Mouse (Mus musculus) v-Abl transformed pro-B cells (cell line): ENCODE measurements at regions not wholly inside any gene's neighbourhood (a gene's known extent, or its start where the extent isn't known, plus 50 kb on each side); places are given as distances from the start of the nearest gene placed in this dataset.

Source experiments
- in situ Hi-C, 2 experiments: fragments of 400-800 bp; cut with MboI; formaldehyde crosslinking; loops; one replicate each; pipeline ENCODE4 v1.15.1; 2025; ENCODE audit not compliant: unreplicated experiment in 2 of 2

DNA sequence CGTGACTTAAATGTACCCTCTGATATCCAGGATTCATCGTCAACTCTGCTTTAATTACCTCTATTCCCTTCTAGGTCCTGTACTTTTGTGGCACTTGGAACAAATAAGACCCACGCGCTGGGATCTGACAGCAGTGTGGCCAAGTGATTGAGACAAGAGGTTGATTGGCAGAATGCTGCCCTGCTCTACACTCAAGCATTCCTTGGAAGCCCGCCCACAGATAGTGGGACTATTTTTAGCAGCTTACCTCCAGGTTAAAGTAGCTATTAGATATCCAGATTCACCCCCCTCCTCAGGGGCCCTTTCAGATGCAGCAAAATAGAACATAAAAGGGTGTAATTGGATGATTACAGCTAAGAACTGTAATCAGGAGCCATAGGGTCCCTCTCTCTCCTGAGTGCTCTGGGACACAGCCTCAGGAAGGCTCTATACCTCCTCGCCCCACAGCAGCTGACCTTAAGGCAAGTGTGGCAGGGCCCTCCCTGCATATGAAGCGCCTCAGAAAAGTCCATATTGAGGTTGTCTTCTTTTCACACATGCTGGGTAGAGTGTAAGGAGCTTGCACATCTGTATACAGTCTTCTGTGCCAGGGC, 479.1 kb upstream of the Marcks start:
- in situ Hi-C loops: no loop called here

DNA sequence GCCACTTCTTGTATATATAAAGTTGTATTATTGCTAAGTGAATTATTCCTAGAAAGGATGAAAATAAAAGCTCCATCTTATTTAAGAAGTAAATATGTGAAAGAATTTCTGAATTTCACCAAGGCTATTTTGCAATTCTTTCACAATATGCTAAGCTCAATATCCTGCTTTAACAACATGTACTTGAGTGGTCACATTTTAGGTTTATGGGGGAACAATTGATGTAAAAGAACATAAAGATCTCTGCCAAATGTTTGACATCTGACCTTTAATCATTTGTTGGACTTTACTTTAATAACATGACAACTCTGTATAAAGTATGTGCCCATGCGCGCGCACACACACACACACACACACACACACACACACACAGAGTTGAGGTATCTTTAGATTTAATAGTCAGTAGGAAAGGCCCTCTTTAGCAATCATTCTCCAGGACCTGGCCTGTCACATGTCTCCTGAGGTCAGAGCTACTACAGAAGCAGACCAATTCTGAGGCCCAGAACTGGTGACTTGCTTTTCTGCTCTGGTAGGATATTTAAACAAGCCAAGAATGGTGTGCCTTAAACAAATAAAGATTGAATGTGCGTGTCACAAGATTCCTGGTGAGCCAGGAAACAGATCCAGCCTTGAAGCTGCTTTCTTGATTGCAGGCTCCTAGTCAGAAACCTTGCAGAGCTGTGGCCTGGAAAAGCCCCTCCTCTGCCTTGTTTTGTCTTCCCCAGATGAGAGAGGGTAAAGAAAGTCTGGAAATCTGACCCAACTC, 477.4 kb upstream of the Marcks start:
- in situ Hi-C loops: no loop called here

DNA sequence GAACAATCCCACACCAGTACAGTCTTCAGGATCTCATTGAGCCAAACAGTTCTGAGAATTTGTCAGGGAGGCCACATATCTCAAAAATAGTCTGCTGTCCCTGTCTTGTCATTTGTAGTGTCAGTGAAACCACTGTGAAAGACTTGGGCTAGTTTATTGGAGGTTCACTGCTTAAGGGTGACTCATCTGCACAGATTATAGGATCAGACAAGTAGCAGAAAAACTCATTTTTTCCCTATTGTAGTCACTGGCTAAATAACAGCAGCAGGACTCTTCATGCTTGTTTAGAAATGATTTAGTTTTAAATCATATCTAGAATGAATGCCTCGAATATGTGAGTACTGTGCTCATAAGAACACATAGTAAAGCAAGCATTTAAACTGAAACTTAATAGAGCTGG, 475.2 kb upstream of the Marcks start:
- in situ Hi-C loops: no loop called here

DNA sequence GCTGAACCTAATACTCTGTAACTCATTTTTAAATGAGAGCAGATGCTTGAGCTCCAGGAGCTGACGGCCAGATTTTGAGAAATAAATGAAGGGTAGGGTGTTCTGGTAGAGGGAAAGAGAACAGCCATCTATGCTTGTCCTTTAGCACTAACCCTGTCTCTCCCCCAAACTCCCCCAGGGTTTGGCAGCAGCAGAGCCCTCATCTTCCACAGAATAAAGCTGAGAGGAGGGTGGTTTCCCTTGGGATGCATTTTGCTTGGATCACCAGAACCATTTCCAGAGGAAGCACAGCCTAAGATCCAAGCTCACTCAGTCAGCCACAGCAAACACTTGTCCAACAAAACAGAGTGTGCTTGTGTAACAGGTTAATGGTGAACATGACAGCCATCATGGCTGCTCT, 464.8 kb upstream of the Marcks start:
- in situ Hi-C loops: no loop called here

DNA sequence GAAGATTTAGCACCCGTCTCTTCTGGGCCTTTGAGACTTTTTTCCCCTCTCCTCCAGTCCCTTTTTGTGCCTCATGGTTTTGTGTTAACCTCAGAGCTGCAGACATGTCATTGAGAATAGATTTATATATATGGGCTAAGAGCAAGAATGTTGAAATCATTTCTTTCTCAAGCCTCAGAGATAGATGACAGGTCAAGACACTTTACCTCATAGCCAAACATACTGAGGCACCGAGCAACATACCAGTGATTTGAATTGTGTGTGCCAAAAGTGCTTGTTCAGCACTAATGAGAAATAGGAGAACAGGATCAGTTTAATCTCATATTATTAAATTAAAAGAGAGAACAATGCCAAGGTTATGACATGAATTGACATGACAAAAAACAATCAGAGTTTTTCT, 464.2 kb upstream of the Marcks start:
- in situ Hi-C loops: no loop called here

DNA sequence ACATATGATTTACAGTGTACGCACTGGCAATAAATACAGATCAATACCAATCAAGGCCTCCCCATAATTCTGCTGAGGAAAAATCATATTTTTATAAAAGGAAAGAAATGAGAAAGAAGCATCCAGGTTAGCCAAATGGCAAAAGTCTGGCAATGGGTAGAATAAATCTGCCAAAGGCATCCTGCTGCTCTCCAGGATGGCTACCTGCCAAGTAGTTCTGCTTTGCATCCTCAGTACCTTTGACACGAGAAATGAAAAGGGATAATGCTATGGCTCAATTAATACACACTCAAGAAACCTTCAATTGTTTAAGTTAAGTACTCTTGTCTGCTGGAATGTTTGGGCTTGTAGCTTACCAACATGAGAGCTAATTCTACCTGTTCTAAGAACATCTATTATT, 451.2 kb upstream of the Marcks start:
- in situ Hi-C loops: no loop called here

DNA sequence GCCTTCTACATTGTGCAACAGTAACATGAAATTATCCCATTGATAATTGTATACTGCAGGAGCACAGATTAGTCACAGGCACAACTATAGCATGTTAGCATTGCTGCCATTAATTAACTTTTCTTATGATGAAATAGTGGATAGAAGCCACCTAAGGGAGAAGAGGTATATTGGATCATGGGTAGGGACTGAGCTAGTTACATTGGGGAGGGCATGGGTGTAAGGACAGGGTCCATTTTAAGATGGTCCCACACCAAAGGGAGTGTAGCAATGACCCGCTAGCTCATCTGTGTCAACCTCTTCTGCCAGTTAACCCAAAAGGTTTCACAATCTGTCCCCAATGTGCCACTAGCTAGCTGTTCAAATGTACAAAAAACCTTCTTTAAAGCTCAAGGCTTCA, 450.3 kb upstream of the Marcks start:
- in situ Hi-C loops: no loop called here

DNA sequence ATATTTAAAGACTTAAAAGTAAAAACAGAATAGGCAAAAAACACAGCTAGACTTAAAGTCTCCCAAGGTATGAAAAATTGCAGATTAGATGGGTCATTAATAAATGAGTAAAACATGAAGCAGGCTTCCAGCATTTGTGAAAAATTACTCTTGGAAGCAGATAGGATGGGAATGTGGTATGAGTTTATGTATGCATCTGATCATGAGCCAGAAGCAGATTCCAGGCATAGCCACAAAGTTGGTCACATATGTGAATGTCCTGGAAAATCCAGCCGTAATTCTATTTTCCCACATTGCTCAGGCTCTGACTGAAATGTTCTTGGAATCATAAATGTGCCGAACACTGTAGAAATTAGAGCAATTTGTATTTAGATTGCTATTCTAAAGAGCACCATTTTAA, 432.5 kb upstream of the Marcks start:
- in situ Hi-C loops: no loop called here

DNA sequence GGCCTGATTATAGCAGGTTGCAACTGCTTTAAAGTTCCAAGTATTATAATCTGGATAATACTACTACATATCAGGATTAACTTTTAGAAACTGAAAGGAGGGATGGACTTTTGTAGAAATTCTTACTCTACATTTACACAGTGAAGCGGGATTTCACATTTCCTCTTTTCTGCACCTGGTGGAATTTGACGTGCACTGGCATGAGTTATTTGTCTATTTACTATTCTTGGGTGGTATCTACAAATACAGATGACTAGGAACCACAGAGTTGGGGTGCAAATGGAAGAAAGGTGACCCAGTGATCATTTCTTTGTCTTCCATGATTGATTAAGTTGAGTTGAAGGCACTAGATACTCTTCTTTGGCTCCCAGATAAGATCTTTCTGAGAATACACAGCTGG, 423.0 kb upstream of the Marcks start:
- in situ Hi-C loops: no loop called here

DNA sequence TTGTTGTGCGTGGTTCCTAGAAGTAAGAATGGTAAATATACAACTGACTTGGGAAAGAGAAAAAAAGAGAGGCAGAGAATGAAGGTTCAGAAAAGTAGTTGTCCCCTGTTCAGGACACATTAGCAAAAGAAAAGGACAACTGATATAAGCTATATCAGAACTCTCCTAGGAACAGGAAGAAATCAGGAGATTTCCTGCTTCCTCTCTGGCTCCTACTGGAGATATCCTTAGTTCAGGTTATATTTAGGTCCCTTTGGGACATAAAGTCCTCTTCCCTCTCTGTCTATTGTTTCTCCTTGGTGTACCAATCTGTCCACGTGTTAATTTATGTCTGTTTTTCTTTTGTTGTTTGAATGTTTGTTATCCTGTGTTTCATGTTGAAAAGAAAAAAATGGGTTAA, 410.7 kb upstream of the Marcks start:
- in situ Hi-C loops: no loop called here

DNA sequence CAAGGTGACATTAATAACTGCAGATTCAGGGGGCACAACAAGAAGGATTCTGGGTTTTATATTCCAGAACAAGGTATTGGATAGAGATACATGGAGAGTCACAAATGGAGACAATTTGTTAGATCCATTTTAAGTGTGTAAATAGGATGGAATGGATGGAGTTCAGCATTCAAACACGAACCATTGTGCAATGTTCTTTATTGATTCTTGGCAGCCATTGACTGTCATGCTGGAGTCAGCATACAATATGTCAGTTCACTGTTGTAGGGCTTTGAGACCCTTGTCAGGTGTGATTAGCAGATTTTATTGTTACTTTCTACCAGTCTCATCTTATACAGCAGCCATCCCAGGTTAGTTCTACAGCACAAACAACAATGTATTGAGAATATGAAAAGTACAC, 402.0 kb upstream of the Marcks start:
- in situ Hi-C loops: no loop called here

DNA sequence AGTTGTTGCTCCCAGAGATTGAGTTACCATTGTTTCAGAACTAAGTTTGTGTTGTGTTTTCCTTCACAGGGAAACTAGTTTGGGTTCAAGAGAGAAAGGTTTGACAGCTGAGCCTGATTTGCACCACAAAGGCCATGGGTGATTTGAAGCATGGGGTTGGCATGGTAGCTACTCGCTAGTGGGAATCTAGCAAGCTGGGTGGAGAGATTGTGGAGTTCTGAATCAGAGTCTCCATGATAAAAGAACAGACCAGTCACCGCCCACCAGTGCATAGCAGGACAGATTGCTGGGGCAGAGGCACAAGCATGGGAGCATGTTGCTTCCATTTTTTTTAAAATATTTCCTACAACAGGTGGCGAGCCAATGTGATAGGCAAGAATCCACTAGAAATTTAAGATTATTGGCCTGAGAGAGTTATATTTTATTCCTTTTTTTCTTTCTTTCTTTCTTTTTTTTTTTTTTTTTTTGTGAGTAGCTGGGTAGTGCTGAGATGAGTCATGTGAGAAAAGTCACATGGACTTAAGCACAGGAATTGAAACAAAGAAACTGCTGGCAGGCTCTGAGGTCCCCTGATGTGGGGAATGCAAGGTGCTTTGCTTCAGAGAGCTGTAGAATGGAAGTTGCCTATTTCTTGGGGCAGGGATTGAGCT, 367.4 kb upstream of the Marcks start:
- in situ Hi-C loops: loop anchor here in 1 of 2 experiments (10.0 kb wide), 1 partner anchor 371 kb away; the partner anchor contains the start of gene Marcks

DNA sequence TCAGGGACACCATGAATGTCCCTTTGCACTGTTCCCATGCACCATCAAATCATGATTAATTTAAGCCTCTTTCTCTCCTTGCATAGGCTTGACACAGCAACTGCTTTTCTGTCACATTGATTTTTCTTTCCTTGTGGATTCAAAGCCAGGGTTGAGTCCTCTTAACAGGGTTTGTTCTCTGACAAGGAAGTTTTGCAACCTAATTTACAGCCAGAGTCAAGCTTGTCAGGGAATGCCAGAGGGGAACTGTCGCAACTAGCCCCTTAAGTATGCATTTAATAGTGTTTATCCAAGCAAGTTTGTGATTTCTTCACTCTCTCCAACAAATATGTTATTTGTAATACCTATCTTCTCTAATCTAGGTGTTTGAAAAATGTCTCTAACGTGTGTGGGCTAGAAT, 365.7 kb upstream of the Marcks start:
- in situ Hi-C loops: loop anchor here in 1 of 2 experiments (10.0 kb wide), 1 partner anchor 370 kb away; the partner anchor contains the start of gene Marcks

DNA sequence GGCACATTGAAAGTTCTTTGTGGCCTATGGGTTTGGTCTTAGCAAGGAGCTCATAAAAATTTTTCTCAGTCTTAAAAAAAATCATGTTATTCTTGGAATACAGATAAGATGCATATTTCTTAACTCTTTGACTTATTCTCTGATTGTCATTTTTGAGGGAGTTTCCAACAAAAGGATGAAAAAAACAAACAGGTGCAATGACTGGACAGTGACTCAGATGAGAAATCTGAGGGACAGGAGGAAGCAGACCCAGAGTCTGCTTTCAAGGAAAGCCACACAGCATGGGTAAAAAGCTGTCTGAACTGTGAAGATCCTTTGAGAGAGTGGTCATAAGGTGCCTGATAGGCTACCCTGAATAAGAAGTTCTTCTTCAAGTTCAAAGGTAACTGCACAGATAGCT, 363.8 kb upstream of the Marcks start:
- in situ Hi-C loops: loop anchor here in 1 of 2 experiments (10.0 kb wide), 1 partner anchor 368 kb away; the partner anchor contains the start of gene Marcks

DNA sequence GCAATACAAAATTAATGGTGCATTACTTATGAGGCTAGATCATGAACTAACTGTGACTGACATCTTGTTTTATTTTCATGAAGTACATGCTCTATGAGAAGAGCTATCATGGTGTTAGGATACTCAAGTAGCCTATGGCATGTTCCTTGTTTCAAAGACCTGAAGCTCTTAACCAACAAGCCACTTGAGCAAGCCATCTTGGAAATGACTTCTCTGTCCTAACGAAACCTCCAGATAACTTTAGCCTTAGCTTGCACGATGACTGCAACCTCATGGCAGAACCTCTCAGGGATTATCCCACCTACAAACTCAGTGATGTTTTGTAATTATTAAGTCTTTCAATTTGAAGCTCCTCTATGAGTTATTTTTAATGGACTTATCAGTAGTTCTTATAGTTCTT, 362.3 kb upstream of the Marcks start:
- in situ Hi-C loops: loop anchor here in 1 of 2 experiments (10.0 kb wide), 1 partner anchor 366 kb away; the partner anchor contains the start of gene Marcks

DNA sequence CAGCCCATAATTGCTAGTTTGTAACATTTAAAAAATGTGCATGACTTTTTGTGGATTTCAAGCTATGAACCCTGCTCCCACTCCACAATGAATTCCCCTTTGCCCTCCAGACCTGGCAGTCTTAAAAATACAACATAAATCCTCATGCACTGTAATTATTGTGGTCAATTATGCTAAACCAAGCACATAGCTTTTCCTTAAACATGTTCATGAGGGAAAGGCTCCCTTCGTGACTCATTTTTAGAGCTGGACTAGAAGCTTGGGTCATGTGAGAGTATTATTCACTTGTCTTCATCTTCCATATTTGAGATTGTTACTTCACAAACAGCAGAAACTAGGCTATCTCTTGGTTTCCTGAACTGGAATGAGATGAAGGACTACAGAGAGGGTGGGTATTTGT, 356.7 kb upstream of the Marcks start:
- in situ Hi-C loops: no loop called here

DNA sequence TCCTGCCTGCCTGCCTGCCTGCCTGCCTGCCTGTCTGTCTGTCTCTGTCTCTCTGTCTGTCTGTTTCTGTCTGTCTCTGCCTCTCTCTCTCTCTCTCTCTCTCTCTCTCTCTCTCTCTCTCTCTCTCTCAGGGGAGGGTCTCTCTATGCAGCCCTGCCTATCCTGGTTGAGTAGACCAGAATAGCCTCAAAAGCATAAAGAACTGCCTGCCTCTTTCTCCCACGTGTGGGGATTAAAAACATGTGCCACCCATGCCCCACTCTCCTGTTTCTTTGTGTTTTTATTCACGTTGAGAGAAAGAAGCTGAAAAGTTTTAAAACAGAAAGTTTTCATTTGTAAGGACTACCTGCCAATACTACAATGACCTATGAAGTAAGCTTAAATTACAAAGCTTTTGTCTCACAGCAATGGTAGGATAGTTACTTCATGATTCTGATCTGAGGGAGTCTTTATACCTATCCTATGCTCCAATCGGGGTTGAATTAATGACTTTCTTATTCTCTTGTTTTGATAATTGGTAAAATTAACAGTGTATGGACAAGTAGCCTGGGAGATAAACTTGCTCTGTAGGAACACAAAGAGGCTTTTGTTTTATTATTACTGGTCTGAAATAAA, 355.9 kb upstream of the Marcks start:
- in situ Hi-C loops: no loop called here

DNA sequence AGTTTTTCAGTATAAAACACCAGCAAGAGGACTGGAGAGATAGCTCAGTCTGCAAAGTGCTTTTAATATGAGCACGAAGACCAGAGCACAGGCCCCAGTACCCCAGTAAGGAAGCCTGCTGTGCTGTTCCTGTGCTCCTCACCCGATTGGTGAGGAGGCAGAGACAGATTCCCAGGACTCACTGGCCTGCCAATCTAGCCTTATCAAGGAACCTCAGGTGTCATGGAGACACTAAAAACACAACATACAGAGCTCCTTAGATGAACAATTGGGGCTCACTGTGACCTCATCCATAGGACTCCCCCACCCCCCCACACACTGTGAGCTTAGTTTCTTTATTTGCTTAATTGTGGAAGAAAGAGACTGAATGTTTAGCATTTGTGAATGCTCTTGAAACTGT, 355.4 kb upstream of the Marcks start:
- in situ Hi-C loops: no loop called here

DNA sequence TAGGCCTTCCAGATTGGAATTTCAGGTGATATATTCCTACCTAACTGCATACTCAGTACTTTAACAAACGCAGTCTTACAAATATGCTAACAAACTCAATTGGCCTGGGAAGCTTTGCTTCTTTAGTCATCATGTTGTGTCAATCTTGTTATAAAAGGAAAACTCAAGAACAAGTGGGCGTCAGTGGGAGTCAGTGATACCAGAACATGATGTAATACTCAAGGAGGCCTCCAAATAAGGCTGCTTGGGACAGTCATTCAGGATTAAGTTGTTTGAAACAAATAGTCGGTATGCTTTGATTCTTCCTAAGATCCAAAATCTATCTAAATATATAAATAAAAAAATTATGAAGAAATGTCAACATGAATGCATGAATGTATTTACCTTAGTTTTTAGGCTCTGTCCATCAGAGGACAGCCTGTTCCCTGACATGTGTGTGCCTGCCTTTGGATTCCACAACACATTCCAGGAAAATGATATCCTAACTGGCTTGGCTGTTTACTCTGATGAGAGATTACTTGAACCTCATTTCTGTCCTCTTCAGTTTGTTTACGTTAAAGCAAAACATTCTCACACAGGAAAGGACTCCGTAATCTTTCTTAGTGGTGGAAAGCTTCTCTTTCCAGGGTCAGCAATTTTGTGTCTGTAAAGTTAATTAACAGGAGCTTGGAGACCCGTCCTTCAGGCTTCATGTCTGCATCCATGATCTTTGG, 345.7 kb upstream of the Marcks start:
- in situ Hi-C loops: no loop called here

DNA sequence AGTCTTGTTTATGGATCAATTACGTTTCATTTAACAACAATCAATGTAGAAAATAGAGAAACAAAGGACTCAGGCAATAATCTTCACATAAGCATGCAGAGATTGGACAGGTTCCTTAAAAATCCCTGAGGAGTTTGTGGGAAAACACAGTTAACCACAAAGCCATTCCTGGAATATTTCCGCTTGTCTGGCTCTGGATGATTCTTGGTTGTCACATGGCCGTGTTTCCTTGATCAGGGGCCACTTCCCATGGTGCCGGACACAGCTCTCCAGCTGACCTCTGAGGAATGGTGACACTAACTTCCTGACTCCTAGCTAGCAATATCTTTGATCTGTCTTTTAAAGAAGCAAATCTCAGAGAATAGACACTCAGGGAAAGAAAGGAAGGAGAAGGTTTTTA, 344.8 kb upstream of the Marcks start:
- in situ Hi-C loops: no loop called here

DNA sequence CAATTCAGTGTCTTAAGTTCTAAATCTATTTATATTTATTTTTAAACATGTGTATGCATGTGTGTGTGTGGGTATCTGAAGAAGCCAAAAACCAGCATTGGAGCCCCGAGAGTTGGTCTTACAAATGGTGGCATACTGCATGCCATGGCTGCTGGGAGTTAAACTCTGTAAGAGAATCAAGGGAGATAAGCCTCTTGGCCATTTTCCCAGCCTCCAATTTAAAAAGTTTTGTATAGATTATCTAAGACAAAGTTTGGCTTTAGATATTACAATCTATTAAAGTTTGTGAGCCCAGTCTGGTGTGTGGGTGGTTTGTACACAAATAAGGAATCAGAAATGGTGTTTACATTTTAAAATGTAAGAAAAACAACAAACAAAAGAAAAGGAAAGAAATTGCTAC, 343.2 kb upstream of the Marcks start:
- in situ Hi-C loops: no loop called here
